In the genomic region with DNA sequence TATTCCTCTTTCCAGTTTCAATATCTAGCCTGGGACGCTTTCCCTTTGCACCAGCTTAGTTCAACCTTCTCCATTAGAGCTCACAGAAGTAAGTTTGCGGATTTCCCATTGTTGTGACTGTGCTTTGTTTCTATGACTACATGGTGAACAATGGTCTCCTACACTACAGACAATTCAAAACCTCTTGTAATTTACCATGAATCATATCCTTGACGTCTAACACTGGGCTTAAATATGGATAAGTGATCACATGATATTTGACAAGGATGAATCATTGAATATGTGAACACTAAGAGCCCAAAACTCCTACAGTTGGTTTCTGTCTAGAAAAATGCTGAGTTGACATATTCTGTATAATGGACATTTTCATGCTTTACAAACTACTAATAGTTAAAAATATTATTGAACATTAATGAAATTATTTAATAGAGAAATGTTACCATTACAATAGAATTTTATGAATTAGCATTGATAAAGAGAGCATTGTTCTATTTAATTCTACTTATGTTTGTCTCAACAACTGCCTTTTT, we compare ENCODE assay signal across 10 mouse cellular contexts.
"Had no signal": no experiment of that assay in that cellular context is flagged by ENCODE, and none has a peak within 500 bp of the region (broad histone marks: within the 10 kb centered on the region; RNA-seq: fewer than 3 reads in every experiment).

No protein-coding gene starts in this region.

- H3K4me3 ChIP-seq: limb, embryonic 13.5 days; myocyte; neural tube, embryonic 13.5 days; stomach, embryonic 15.5 days had no signal

- H3K27ac ChIP-seq: limb, embryonic 13.5 days; liver, embryonic 14.5 days; neural tube, embryonic 13.5 days; stomach, embryonic 15.5 days had no signal

- H3K36me3 ChIP-seq: limb, embryonic 13.5 days; neural tube, embryonic 13.5 days; stomach, embryonic 15.5 days had no signal

- H3K4me1 ChIP-seq: limb, embryonic 13.5 days; stomach, embryonic 15.5 days had no signal

- DNase-seq: lung, adult 18-20 months; lung, postnatal 10 days; right cerebral cortex, postnatal 14 days; thymus, postnatal 4 days had no signal

- H3K27me3 ChIP-seq: limb, embryonic 13.5 days; neural tube, embryonic 13.5 days; stomach, embryonic 15.5 days had no signal

- H3K9me3 ChIP-seq: limb, embryonic 13.5 days; neural tube, embryonic 13.5 days; stomach, embryonic 15.5 days had no signal

- H3K4me2 ChIP-seq: limb, embryonic 13.5 days; neural tube, embryonic 13.5 days; stomach, embryonic 15.5 days had no signal

- ATAC-seq: intestine, postnatal 0 days had no signal

- H3K9ac ChIP-seq: limb, embryonic 13.5 days; liver, embryonic 14.5 days; neural tube, embryonic 13.5 days; stomach, embryonic 15.5 days had no signal
